Mouse (Mus musculus): ENCODE measurements at regions not wholly inside any gene's neighbourhood (a gene's known extent, or its start where the extent isn't known, plus 50 kb on each side); places are given as distances from the start of the nearest gene placed in this dataset.

GRCm38 (mm10) chr19:26550299-26550698 lies 54.6 kb upstream of the Smarca2 start:
- Histone ChIP-seq H3K36me3 (ENCODE audit: insufficient read depth, low read length) (no peaks in the 10 kb centered on the region), H3K9me3 (ENCODE audit: low read length) (no peaks in the 10 kb centered on the region), H3K4me1 (ENCODE audit: insufficient read depth, low read length) (no peaks in the 10 kb centered on the region), H3K27me3 (ENCODE audit: insufficient read depth, low read length) (no peaks in the 10 kb centered on the region), H3K4me2 (replicated peaks; ENCODE audit: low read depth, low read length) (no peak overlapping the region), H3K4me3 (ENCODE audit: low read length) (no peak overlapping the region), H3K9ac (replicated peaks; ENCODE audit: low read length) (no peak overlapping the region), H3K27ac (ENCODE audit: low read length) (no peak overlapping the region)
- no peak for ATAC-seq (ENCODE audit: low FRiP score, low TSS enrichment)
- WGBS: 28% methylated on average over 5 of the region's 5 CpGs
